Mouse (Mus musculus): ENCODE results near the gene Thrap3.

Thrap3 gene

DNA sequence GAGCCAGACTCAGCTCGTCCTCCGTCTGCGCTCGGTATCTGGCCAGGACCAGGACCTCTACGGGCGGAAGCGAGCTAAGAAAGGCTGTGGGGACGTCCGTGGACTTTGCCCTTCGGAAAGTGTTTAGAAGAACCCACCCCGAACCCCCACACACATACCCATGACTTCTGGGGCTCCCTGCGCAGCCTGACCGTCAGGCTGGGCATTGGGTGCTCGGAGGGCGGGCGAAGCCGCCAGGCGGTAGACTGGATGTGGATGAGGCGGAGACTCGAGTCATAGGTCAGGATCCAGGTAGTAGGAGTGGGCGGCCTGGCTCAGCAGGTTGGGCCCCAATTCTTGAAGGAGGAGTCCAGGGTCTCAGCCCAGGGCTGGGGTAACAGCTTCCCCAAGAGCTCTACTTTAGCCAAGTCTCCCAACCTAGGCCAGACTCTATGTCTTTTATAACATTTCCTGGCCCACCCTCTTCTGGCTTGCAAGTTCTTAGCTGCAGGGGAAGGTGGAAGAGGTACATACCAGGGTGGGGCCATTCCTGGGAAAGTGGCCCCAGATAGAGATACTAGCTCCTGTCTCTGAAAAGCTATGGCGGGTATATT is 39.4 kb downstream of the Thrap3 start, which contains the start of gene Sh3d21:
Gene Sh3d21 (minus strand): TSS at position 425 of the 593 bp plus-strand sequence.
- no peak for DNase-seq

DNA sequence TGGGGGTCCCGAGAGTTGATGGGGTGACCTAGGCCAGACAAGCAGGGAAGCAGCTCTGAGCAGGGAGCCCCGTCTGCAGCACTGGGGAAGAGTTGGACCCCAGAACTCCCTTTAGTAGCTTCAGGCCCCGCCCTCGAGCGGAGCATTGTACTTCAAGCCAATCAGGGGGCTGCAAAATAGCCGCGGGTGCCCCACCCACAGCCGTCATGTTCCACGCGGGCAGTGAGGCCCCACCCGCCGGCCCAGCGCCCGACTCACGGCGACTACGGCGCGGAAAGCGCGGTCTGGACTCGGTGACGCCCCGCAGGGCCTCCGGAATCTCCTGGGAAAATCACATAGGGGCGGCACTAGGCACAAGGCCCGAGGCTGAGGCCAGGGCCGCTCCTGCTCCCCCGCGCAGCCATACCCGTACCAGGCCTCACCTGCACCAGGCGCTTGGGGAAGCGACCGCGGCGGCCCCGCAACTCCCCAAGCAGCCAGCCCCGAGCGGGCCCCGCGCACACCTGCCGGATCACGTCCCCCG is 40.0 kb downstream of the Thrap3 start:
- DNase-seq: peak; percentile 84

DNA sequence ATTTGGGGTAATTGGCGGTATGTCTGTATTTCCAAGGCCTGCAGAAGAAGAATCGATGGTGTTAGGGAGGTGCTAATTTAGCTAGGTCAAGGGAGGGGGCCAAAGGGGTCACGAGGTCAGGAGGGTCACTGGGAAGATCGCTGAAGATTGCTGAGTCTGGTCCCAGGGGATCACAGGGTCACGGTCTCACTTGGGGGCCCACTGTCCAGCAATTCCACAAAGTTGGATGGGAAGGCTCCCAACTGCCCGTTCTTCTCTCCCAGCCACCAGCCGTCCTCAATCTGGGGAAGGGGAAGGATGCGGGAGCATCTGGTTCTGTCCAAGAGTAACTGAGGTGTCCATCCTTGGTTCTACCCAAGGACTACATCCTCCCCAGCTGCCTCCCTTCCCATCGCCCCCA is 40.6 kb downstream of the Thrap3 start:
- DNase-seq: no peak

DNA sequence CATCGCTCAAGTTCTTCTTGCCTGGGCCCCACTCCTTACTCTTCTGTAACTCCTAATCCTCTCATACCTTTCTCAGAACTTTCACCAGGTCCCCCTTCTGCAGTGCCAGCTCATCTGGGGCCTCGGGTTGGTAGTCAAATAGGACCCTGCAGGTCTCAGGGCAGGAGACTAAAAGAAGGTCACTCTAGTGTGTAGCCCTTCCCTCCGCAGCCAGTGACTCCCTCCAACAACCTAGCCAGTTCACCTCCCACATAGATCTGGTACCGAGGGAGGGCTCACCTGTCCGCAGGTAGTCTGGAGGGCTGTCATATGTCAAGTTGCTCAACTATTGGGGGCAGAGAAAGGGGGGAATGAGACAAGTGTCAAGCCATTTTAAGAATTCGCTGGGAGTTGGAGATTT is 41.1 kb downstream of the Thrap3 start:
- no peak for DNase-seq

DNA sequence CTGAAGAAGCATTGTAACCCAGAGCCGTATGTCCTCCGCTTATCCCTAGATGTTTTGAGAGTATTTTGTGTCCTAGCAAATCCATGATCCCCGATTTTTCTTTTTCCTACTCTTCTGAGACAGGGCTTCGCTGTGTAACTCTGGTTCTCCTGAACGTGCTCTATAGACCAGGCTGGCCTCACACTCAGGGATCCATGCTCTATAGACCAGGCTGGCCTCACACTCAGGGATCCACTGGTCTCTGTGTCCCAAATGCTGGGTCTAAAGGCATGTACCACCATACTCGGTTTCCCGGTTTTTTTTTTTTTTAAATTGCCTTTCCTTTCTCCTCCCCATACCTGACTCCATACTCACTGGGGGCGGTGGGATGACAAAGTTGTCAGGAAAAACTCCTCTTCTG is 41.6 kb downstream of the Thrap3 start:
- DNase-seq: no peak

DNA sequence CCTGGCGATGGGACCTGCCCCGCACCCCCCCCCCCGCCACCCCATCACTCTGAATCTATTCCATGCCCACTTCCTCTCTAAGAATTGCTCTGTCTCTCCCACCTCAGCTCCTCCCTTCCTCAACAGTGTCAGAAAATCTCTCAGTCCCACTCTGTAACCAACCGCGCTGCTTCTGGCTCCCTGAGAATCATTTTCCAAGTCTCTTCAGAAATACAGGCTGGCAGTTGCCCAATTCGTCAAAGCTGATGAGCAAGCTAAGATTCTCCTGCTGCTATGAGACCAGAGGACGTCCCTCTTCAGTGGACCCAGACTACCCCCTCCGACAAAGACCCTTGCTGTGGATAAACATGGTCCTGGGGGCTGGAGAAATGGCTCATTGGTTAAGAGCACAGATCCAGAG is 43.1 kb downstream of the Thrap3 start:
- DNase-seq: peak; percentile 60

DNA sequence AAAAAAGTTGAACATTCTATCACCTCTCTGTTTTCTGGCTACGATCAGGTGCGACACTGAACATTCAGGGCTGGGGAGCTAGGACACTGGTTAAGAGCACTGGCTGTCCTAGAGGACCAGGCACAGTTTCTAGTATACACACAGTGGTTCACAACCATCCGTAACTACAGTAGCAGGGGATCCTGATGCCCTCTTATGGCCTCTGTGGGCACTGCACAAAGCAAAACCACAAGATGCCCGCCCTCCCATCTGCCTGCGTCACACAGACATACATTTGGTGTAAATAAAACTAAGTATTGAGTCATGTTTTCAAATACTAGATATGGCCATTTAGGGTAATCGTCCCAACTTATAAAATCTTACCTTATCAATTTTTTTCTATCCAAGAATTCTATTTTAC is 45.0 kb downstream of the Thrap3 start:
- DNase-seq: no peak

DNA sequence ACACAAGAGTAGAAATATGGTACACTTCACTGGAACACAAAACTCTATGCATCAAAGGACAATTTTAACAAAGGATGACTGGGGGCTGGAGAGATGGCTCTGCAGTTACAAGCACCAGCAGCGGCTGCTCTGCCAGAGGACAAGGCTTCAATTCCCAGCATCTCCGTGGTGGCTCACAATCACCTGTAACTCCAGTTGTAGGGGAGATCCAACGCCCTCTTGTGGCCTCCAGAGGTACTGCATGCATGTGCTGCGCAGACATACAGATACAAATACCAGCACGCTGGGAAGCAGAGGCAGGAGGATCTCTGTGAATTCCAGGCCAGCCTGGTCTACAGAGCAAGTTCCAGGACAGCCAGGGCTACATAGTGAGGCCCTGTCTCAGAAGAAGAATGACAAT is 45.9 kb downstream of the Thrap3 start:
- DNase-seq: no peak

DNA sequence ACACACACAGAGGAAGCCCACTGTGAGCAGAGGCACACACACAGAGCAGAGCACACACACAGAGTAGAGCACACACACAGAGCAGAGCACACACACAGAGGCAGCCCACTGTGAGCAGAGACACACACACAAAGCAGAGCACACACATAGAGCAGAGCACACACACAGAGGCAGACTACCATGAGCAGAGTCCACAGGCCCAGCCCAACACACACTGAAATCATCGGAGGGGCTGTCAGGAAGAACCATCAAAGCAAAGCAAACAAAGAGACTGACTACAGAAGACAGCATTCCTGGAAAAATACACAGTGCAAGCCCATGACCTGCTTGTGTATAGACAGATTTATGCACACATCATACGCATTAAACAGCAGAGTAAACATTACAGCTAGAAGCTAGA is 46.7 kb downstream of the Thrap3 start:
- no peak for DNase-seq

DNA sequence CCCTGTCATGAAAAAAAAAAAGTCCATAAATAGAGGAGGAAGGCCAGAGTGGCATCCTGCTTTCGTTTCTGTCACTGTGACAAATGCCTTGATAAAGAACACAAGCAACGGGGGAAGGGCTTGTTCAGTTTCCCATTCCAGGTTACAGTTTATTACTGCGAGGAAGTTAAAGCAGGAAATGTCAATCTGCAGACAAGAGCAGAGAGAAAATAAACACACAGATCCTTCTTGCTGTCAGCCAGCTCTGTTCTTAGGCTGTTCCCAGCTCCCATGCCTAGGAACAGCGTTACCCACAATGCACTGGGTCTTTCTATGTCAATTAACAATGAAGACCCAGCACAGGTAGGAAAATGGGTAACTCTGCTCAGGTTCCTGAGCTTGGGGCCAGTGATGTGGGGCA is 47.4 kb downstream of the Thrap3 start:
- no peak for DNase-seq

DNA sequence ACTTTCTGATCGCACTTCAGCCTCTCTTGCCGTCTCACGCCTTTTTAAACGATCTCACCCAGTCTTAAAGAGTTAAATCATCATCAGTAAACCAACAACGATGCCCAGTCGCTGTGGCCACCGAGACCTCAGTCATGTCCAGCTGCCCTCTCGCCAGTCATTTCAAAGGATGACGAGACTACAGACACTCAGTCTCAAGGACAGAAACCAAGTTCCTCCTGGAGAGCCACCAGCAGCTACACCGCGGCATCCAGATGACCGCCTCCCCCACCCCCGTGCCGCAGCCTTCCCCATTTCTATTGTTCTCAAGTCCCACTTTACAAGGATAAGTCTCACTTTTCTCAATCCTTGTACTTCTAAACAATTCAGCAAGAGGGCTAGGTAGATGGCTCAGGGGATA is 49.7 kb downstream of the Thrap3 start:
- no peak for DNase-seq

DNA sequence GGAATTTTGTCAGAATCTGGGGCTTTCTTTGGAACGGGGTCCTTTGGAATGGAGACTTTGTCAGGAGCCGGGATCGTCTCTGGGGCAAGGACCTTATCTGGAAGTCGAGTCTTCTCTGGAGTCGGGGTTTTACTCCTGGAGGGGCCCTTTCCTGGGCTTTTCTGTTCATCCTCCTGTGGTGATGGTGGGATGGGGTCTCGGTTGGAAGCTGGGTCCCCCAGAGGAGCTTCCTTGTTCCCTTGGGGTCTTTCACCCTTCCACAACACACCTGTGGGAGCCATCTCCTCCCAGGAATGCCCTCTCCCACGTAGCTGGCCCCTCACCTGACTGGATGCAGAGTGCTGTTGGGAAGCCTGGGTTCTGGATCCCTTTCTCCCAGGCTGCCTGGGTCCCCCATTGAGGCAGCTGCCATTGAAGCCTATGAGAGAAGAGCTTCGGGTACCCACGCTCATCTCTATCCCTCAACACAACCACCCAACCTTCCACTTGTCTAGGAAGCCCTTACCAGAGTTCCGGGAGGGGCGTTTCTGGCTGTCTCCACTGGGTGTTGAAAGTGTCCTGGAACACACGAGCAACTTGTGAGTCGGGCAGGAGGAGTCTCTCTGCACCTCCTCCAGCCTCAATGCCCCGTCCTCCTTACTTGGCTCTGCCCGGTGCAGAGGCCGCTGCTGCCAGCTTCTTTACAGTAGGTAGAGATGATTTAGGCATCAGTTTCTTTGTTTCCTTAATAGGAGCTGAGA is 50.7 kb downstream of the Thrap3 start:
- no peak for DNase-seq

DNA sequence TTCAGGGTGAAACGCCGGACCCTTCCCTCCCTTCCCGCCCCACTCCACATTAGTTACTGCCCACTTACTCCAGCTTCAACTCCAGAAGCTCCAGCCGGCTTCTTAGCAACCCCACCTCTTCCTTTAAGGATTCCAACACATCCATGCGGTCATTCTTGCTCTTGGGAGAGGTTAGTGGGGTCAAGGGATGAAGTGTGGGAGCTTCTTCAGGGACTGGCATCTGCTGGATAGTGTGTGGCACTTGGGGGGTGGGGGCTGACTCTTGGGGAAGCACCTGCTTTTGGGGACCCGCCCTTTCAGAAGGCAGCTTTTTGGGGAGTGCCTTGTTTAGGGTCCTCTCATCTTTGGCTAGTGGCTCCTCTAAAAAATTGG is 51.6 kb downstream of the Thrap3 start:
- no peak for DNase-seq

DNA sequence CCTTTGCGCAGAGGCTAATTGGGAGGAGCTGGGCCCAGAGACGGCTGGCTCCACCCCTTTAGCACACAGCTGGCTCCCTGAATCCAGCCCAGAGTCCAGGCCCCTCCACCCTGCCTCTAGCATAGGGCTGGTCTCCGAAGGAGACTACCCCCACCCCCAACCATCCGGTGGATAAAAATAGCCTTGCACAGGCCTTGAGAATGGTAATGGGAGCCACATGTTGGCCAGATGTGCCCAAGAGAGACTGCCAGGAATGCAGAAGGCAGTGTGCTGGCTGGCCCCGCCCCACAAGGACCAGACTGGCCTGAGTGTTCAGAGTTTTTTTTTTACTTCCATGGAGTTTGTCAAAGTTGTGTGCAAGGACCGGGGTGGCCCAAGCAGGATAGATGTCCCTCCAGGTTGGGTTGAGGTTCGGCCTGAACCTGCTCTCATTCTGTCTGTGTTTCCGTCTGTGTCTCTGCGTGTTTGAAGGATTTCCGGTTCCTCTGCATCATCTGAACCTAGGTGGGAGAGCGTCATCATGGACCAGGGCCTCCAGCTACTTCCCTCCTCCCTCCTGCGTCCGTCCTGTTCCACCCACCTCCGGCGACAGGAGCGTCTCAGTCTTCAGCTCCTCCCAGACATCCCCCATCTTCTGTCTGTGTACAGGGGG is 52.1 kb downstream of the Thrap3 start:
- DNase-seq: no peak

DNA sequence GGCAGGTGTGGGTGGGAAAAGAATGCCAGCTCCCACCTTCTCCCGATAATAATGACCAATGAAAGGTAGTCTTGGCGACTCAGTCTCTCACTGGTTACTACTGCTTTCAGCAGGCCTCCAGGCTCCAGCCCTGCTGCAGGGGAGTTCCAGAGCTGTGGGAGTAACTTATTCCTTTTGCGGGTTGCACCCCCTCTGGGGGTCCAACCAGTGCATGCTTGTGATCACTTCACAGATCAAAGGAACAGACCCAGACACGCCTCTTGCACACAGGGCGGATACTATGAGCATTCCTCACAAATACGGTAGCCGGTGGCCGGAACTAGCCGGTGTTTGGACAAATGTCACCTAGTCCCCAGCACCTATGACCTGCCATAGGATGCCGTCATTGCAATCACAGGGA is 52.8 kb downstream of the Thrap3 start:
- no peak for DNase-seq

DNA sequence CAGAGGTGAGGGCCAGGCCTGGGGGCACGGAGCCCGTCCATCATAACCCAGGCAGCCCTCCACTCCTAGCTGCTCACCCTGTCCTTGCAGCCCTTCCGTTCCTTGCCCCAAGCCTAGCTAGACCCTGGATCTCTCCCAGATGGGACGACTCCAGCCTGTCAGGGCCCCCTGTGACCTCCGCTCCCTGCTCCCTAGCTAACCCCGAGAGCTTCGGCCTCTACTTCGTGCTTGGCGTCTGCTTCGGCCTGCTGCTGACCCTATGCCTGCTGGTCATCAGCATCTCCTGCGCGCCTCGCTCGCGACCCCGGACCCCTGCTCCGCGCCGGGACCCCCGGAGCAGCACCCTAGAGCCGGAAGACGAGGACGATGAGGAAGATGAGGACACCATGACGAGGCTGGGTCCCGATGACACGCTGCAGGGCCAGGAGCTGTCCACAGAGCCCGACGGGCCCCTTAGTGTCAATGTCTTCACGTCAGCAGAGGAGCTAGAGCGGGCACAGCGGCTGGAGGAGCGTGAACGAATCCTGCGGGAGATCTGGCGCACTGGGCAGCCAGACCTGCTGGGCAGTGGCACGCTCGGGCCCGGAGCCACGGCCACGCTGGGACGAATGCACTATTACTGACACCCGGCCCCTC is 53.4 kb downstream of the Thrap3 start:
- DNase-seq: no peak

DNA sequence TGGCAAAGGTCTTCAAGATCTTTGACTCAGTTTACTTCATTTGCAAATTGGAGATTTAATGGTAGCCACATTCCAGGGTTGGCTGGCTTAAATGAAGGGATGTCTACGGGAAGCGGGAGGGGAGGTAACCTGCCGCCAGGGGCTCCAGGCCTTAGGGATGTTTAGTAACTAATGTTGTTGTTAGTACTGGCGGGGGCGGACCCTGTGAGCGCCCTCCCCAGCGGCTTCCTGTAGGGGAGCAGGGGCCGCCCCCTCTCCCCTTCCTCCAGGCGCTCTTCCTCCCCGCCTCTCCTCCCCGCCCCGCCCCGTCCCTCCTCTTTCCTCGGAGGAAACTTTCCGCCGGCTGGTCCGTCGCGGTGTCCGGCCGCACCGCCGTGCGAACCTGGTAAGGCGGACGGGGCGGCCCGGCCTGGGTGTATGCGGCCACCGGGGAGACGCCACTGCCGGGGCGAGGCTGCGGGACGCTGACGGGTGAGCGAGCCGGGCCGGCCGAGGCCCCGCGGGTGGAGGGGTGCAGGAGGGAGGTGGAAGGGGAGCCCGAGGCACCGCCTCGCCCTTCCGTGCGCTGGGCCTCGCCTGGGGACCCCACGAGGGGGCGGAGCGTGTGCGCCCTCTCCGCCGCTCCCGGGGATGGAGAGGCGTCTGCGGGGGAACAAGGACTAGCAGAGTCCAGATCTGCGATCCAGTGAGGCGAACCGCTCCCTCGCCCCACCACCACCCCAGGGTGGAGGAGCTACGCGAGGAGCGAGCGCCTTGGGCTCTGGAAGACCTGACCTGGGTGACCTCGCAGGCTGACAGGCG is 54.2 kb downstream of the Thrap3 start:
- no peak for DNase-seq

DNA sequence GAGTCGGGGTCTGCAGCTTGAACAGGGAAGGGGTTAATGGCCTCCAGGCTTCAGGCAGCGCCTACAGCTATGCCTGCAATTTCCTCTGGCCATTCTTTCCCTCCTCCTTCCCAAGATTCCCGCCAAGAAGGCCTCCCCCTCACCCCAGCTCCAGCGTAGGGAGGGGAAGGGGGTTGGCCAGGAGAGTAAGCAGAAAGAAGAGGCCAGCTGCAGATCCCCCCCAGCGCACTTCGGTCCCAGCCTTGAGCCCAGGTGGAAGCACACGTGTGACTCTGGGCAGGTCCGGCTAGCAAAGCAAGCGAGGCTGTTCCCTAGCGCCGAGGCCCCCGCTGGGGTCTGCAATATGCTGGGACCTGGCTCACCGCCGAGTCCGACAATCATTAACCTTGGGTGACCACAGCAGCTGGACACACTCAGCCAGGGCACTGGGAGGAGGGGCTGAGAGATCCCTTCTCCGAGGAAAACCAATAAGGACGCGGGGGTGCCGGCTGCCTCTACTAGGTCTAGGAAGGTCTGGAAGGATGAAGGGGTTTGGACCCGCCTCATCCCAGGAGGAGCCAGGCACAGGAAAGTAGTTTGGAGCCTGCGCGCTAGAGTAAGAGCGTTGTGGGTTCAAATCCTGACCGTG is 54.9 kb downstream of the Thrap3 start, which contains the start of gene Eva1b:
Gene Eva1b (plus strand): TSS at position 212 of the 628 bp plus-strand sequence.
- DNase-seq: no peak

DNA sequence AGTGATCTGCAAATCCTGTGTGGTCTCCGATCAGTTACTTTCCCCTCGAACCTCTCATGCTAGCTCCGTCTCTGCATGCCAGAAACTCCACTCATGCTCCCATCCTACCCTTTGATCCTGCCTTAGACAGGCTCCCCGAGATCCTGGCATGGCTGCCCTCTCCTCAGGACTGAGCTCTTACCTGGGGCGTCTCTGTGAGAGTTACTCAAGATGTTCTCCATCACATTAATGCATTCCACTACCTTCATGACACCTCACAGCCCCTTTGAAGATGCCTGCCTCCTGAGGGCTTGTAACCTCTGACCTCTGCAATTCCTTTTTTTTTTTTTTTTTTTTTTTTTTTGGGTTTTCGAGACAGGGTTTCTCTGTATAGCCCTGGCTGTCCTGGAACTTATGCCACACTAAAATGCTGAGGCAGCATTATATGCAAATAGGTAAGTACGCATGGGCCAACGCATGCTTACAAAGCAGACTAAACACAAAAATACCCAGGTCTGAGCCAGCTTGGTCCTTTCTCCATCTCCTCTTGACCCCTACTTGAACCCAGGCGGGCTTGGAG is 55.5 kb downstream of the Thrap3 start:
- no peak for DNase-seq

DNA sequence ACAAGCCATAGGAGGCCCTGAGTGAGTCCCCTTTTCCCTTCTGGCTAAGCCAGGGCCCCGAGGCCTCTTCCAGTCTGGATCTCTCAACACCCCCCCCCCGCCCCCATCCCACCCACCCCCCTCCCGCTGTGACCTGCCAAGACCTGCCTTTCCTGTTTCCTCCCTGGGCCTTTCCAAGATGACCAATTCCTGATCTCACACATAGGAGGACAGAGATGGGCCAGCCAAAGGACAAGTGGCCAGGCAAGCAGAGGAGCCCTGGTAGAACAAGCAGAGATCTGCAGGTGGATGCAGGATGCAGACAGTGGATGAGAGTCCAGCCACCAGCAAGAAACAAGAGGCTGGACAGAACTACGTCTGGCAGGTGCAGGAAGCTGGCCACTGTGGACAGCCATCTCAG is 57.2 kb downstream of the Thrap3 start:
- DNase-seq: no peak

DNA sequence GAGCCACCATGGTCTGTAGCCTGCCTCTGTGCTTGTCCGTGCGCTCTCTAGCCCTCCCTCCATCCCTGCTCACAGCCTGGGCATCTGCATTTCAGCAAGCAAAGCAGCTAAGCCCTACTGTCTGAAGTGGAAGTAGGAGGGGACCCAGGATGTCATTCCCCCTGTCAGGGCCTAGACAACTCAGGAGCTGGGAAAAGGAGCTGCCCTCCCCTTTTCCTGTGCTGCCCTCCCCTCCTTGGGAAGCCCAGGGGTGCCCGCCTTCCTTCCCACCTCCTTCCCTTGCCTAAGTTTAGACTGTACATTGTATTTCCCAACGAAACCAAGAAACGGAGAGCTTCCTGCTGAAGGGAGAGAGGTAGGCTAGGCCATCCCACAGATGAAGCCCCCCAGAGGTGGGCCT is 61.5 kb downstream of the Thrap3 start:
- no peak for DNase-seq

DNA sequence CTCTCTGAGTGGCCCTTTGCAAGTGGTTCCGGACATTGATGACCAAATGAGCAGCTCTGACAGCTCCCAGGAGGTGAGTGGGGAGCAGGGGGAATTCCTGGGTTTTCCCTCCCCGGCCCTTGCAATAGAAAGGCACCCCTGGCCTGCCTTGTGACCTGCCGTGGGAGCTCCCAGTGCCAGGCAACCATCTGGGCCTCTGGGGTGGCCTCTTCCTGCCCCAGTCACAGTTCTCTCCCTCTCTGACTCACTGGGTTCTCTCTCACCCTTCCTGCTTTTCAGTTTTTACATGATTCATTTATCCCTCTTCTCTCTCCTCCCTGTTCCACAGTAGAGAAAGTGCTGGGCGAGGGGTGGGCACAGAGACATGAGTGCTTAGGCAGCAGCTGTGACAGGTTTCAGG is 64.8 kb downstream of the Thrap3 start:
- DNase-seq: no peak
